Mouse (Mus musculus) adrenal gland, adult (tissue): ENCODE results near the gene Ube4b.

Experiments
- DNase-seq, 2 experiments: peaks; one replicate each; pipeline ENCODE4 v3.0.0; 2022 to 2023; ENCODE audit warnings: low spot score in 1 of 2; ENCODE audit not compliant: inconsistent age in 2 of 2

The Ube4b gene

DNA sequence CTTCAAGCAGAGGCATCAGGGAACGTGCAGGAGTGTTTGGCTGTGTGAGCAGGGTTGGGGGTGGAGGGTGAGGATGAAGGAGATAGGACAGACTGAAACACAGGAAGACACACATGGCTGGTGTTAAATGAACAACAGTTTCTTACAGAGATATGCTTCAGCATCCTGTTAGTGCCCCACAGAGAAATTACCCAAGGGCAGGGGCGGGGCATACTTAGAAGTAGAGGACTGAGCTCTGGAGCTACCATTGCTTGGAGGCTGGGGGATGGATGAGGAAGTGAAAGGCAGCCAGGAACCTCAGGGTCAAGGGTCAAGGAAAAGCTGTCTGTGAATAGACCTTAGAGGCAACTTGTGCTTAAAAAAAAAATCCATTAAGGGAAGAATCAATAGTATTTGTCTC is 85.9 kb downstream of the Ube4b start:
- no peak for DNase-seq

DNA sequence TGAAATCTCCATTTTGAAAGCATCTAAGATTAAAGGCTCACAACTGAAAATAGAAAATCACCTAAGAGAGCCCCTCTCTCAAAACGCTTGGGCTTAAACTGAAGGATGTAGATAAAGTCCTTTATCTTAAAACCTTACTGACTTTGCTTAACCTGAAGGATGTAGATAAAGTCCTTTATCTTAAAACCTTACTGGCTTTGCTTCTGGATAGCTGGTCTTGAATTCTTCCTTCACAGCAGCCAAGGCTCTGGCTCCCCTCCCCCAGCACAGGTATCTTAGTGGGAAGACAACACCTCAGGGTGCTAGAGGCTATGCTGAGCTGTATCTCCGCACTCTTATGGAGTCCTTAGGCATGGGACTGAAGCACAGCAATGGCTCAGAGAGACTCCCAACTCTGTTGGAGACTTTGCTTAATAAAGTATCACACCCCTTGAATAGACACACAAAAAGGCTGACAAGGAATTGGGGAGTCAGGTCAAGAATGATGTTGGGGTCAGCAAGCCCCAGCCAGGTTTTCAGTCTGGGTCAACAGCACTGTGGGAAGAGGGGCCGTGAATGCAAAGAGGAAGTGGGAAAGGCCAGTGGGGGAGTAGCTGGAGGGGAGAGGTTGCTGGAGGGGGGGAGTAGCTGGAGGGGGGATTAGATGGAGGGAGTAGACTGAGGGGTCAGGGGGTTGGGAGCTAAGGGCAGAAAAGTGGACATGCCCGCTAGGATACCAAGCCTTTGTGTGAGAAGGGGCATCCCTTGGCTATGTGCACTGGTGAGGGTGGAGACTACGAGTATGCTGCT is 86.9 kb downstream of the Ube4b start:
- no peak for DNase-seq

DNA sequence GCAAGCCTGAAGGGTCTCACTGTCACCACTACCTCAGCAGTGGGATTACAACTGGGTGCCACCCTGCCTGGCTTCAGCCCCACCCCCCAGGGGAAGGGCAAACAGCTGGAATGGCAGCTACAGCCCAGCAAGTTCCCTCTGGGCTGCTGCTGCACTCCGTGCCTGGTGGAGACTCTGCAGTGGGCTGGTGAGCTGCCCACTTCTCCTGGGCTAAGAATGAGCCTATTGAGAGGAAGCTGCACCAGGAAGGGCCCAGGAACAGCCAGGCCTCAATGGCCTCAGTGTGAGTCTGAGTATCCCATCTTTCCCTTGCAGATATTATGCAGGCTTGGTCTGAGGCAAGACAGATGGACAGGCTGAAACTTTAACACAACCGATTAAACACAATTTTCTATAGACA is 88.4 kb downstream of the Ube4b start:
- no peak for DNase-seq

DNA sequence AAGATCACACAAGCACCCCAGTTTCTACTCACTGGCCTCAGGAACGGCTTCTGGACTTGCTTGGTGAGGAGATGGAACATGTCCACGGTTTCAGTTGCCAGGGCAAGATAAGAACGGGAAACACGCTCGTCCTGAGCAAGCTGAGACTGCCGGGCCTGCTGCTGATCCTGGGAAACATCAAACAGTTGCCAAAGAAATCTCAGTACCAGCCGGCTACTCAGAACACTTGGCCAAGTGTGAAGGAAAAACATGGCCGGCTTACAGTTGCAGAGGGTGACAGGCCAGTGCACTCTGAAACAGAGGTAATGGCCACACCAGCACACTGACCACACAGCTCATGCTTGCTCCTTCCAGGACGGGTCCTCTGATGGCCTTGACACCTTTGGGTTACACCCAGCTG is 89.2 kb downstream of the Ube4b start:
- no peak for DNase-seq

DNA sequence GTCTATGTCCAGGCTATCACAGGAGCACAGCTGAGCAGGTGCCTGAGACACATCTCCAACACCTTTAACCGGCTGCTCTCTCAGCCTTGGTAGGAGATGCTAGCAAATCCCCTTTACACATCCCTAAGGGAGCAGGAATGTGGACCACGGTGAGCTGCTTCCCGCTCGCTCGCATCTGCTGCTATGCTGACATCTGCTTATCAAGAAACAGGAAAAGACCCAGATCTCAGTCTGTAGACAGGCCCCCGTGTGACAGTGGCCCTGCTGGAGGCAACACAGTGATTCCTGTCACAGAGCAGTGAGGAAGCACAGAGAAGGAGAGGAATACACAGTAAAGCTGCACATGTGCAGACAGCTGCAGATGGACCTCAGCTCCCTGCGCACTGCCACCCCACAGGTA is 90.2 kb downstream of the Ube4b start:
- DNase-seq: no peak

DNA sequence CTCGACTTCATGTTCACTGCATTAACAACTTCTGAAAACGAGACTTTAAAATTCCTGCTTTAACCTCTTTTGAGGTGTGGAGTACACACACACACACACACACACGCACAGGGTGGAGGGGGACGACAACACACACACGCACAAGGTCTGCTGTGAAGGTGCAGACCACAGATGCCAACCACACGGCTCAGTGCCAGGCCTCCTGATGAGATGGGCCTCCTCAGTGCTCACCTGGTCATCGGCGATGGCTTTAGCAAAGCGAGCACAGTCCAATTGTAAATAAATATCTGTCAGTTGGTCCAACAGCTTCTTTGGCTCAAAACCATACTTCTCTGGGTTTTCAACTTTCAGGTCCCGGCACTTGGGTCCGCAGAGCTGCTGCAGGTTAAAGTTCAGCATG is 91.7 kb downstream of the Ube4b start:
- DNase-seq: no peak

DNA sequence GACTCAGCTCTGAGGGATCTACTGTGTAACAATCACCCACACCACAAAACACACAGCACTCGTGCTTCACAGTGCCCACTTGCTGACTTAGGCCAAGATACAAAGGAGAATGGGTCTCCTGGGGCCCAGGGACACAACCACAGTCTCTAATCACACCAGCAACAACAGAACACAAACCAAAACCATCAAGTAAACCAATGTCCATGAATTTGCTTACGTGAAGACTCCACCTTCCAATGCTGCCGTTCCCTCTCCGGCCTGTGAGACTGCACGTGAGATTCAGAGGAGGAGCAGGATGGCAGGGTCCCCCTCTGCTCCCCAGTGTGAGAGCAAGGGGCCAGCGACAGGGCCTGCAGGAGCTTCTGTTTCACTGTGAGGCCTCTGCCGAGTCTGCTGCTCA is 93.8 kb downstream of the Ube4b start:
- DNase-seq: no peak

DNA sequence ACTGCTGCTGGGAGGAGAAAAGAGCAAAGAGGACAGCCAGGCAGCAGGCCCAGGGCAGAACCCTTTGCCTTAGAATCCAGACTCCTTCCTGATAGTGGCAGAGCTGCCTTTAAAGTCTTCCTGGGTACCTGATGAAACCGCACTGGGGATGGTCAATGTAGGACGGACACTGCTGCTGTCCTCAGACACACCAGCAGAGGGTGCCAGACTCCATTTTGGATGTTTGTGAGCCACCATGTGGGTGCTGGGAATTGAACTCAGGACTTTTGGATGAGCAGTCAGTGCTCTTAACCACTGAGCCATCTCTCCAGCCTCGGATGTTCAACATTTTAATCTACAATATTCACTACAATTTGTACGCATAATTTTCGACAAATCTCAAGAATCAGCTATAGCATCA is 96.1 kb downstream of the Ube4b start:
- no peak for DNase-seq

DNA sequence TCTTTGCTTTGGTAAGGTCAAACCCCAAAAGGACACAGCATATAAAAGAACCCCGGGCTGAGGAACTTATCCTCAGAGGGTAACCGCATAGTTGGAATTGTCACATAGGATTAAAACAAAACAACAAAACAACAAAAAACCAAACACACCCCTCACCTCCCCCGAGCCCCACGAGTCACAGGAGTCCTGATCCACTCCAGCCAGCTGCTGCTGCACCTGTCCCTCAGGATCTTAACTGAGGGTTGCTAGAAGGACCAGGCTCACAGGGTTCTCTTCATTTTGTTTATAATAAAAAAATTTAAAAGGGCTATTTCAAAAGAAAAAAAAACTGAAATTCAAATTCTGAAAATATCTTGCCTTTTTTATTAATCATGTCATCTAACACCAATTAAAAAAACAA is 97.8 kb downstream of the Ube4b start:
- no peak for DNase-seq

DNA sequence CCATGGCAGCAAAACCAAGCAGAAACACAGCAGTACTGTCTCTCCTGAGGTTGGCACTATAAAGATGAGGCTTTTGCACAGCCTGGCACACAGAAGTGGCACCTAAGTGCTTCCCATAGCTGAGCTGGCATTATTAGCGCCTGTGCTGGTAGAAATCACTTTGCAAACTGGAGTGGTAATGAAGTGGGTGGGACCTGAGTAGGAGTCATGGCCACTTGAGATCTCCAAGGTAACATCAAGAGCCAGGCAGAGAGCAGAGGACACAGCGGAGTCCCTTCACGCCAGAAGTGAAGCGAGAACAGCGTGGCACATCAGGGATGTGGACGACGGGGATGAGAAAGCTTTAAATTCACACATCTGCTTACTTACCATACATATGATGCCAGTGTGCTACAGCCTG is 99.3 kb downstream of the Ube4b start:
- no peak for DNase-seq

DNA sequence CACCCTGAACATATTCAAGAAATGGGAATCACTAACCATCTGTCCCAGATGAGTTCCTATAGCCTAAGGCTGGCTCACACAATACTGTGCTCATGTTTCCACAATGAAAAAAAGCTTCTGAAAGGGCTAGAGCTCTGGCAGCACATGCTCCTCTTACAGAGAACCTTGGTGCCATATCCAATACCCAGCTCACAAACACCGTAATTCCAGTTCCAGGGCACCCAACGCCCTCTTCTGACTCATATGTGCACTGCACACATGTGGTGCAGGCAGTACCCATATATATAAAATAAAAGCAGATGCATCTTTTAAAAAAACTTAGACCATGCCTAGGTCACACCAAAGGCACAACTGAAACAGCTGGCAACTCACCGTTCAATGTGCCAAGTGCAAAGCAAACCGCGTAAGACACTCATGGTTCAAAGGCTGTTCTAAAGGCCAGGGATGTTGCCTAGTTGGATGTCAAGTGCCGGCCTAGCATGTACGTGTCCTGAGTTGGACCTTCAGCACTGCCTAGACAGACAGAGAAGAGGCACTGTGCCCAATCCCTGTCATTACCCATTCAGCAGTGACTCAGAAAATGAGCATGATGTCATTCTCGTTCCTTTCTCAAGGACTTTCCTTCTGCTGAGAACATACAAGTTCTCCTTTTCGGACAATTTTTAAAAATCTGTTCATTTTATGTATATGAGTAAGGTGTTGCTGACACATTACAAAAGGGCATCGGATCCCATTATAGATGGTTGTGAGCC is 101.0 kb downstream of the Ube4b start:
- peak; percentile 87 to 94 for DNase-seq

DNA sequence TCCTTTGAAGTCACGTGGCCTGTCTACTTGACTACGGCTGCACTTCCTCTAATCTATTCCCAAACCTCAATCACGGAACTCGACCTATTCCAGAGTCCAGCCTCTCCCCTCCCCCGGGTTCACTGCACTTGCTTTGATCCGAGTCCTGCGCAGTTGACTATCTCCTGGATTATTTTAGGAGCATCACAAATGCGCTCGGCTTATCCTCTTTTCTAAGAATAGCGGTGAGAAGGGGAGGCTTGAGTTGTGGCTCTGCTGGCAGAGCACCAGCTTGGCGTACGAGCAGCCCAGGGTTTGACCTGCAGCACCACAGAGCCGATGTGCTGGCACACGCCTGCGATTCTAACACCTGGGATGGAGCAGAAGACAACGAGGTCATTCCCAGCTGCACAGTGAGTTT is 102.8 kb downstream of the Ube4b start:
- DNase-seq: no peak

DNA sequence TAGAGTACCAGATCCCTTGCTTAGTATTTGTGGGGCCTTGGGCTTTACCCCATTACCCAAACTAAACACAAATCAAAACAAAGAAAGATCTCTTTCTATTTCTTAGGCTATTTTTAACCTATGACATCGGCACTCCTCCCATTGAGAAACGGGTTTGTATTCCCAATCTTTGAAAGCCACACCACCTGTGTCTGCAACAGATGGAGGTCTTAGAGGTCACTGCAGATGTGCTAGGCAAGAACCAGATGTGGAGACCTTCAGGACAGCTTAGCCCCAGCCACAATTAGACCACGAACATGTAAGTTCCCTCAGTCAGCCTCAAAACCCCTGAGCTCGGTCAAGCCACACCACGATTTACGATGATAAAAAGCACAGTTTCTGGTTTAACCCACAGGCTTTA is 103.8 kb downstream of the Ube4b start:
- no peak for DNase-seq

DNA sequence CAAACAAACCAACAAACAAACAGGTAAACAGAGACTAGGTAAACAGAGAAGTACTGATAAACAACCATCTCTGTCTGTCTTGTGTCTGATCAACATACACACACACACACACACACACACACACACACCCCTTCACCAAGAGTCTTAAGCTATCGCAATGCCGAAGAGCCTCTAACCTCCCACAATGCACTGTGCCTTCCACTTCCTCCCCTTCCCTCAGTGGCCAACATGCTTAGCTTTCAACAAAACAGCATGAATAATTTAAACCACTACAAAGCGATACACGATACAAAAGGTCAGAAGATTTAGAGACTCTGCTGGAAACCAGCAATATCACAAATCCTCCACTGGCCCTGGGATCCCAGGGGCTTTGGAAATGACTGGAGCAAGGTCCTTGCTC is 104.3 kb downstream of the Ube4b start:
- DNase-seq: peak in 1 of 2 experiments; percentile 26

DNA sequence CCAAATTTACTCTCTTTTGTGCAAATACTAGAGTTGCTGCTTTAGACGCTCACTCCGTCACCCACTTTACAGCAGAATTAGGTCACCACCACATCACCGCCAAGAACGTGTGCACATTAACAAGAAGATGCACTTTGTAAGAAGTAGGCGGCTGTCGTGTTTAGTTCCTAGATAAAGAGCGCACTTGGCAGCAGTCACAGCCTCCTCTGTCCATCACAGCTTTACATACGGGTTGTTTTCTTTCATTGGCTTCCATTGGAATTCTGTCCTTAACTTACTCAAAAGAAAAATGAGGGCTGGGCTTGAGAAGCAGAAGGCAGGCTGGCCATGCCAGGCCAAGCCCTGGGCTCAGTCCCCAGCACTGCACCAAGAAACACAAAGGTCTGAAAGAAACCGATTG is 107.5 kb downstream of the Ube4b start:
- DNase-seq: no peak

DNA sequence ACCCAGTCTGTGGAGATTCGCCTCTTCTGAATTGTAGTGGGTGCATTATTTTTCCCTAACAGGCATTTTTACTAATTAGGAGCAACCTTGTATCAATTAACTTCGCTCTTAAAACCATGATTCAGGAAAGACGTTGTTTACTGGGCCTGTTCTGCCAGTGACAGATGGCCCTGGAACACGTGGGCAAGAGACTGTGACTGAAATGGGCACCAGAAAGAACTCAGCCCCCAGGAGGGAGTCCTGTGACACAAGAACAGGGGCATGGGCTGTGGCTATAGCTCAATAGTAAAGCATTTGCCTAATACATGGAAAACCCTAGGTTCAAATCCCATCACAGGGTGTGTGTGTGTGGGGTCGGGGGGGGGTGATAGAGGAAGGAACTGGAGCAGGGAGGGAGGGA is 109.2 kb downstream of the Ube4b start:
- no peak for DNase-seq

DNA sequence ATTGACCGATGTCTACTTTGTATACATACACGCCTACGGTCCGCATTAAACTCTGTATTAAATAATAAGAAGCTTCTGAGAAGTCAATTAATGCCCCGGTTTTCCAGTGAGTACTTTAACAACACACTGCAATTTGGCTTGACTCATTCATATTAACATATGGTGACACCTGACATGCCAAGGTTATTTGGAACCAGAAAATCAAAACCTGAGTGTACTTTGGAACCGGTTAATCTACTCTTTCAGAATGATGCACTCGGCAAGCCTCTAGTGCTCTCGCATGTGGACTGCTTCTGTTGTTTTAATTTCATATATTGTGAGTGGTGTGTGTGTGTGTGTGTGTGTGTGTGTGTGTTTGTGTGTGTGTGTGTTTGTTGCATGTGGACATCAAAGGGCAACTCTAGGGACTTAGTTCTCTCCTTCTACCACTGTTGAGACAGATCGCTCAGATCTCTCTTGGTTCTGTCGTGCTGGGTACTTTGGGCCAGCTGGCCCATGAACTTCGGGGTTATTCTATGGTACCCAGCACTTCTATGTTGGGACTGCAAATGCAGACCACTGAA is 112.2 kb downstream of the Ube4b start:
- no peak for DNase-seq

DNA sequence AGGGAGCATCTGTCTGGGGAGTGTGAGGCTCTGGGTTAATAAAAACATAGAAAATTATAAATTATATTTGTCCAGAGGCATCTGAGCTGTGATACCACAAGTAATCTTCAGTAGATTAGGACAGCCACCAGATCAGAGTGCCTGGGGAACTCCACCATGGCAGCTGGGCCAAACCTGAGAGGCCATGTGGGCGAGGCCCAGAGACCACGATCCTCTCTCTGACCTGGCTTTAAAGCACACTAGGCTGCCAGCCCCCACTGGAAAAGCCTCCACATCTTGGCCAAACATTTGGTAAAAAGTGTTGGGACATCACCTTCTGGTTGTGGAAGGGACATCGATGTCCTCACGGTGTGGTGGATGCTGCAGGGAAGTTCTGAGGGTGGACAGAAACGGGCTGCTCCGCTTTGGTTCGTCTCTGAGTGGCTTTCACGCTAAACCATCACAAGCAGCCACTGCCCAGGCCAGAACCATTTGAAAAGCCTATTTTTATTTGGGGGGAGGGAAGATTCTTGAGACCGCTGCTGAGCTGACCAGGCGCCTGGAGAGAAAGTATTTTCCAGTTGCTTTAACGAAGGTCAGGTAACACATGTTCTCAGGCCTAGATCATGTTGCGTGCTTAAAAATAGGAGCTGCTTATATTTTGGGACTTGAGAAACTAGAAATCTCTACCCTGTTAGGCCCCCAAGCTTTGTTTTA is 112.8 kb downstream of the Ube4b start:
- DNase-seq: no peak

DNA sequence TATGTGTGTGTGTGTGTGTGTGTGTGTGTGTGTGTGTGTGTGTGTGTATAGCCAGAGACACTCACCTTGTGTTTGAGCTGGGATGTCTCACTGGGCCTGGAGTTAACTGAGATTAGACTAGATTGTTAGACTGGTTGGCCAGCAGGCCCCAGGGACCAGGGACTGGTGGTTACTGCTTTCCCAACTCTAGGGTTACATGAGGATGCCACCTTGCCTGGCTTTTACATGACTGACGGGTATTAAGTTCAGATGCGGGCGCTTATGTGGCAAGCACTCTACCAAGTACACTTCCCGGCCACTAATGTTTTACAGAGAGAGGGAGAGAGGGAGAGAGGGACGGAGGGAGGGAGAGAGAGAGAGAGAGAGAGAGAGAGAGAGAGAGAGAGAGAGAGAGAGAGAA is 114.6 kb downstream of the Ube4b start:
- no peak for DNase-seq

DNA sequence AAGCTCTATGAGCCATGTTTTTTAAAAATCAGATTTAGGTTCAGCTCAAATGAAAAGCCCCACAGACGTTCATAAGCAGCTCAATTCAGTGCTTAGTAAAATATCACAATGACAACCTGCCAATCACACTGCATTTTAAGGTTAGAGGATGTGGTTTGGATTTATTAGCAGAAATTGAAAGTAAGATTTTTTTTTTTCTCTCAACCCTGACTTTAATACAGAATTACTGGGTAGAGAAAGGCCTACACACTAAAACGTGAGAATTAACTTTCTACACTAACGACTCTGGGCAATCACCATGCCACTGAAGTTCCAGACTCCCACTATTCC is 118.1 kb downstream of the Ube4b start:
- no peak for DNase-seq

DNA sequence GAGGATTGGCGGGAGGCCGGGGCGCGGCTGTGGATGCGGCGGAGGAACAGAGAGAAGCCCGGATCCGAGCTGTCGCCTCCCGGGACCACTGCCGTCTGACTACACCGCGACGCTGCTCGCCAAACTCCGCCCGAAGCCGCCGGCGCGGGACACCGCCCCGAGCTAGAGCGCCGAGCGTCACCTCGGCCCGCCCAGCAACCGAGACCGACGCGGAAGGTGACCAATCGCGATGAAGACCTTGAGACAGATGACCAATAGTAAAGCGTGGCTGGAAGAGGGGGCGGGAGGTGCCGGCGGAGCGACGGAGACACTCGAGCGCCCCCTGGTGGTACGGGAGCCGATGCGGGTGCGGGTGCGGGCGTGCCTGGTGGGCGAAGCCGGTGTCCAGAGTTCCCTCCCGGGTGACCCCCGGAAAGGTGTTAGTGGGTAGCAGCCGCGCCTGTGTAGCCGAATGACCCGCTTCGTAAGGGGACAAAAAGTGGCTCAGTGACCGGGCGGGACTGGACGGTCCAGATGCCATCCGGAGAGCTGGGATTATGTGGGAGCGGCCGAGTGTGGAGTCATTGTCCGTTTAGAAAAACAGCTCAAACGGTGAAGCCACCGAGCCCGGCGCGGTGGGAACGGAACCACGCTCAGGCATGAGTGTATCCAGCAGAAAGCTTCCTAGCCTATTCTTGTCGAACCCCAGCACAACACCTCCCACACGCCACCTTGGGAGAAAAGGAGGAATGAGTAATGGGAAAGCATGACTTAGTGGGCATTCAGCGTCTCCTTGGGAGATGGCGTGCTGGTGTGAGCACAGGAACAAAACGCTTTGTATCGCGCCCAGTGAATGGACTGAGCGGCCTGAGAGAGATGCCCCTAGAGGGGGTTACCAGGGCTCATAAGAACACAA is 118.7 kb downstream of the Ube4b start, which contains the start of gene Kif1b:
Kif1b (minus strand) TSS at position 98 of the 895 bp plus-strand sequence.
- DNase-seq: peak; percentile 98 to 100
